Comparison of ENCODE assay signal across 12 mouse cellular contexts in the genomic region with DNA sequence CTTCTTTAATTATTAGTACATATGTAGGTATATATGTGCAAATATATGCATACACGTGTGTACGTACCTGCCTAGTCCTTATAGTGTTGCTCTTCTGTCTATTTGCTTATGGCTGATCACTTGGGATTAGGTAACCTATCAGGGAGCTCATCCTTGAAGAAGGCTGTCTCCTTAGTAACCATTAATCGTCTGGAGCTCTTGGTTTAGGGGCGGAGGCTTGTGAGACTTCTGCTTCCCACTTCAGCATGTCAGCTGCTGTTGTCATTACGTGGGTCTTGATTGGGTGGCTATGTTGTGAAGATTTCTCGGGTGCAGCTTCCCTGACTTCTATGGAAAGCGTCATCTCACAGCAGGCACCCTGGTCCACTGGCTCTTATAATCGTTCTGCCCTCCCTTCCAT.
"Had no signal": no experiment of that assay in that cellular context is flagged by ENCODE, and none has a peak within 500 bp of the region (broad histone marks: within the 10 kb centered on the region; RNA-seq: fewer than 3 reads in every experiment).

No protein-coding gene starts in this region.

- H3K9me3 ChIP-seq: limb, embryonic 10.5 days; liver, embryonic 15.5 days; neural tube, embryonic 13.5 days; stomach, embryonic 15.5 days had no signal

- H3K36me3 ChIP-seq: neural tube, embryonic 13.5 days had no signal

- H3K27ac ChIP-seq: left cerebral cortex, adult 2 months; limb, embryonic 10.5 days; liver, embryonic 15.5 days; neural tube, embryonic 13.5 days; stomach, embryonic 15.5 days had no signal

- ATAC-seq: lung, postnatal 0 days had no signal

- DNase-seq: kidney, adult 8-10 months; kidney, postnatal 25 days; lung, adult 2 months; lung, postnatal 36 days; thymus, postnatal 36 days had no signal

- H3K27me3 ChIP-seq: liver, embryonic 15.5 days; neural tube, embryonic 13.5 days; stomach, embryonic 15.5 days had no signal

- H3K4me2 ChIP-seq: liver, embryonic 11.5 days; liver, embryonic 15.5 days; neural tube, embryonic 13.5 days; stomach, embryonic 15.5 days had no signal

- H3K9ac ChIP-seq: liver, embryonic 15.5 days; neural tube, embryonic 13.5 days; stomach, embryonic 15.5 days had no signal

- H3K4me3 ChIP-seq: left cerebral cortex, adult 2 months; limb, embryonic 10.5 days; liver, embryonic 15.5 days; neural tube, embryonic 13.5 days; stomach, embryonic 15.5 days had no signal

- H3K4me1 ChIP-seq: limb, embryonic 10.5 days; liver, embryonic 15.5 days; neural tube, embryonic 13.5 days; stomach, embryonic 15.5 days had no signal
